Mouse (Mus musculus) hindbrain, embryonic 11.5 days (tissue): Measurements from ENCODE around the gene Hacd1. TPM values are rescaled to one million over a fixed set of nuclear protein-coding genes. Genes with fewer than 3 reads are reported as not detected.
A peak's percentile ranks its signal among the peaks of the same experiment; 100 is the strongest.

Experiments
- ATAC-seq: fragments of 200-750 bp; cut with Nextera tagmentation; 2 replicates; pipeline ENCODE4 v1.8.0; 2017; ENCODE audit warnings: mild to moderate bottlenecking, moderate TSS enrichment, moderate library complexity; ENCODE audit not compliant: low FRiP score
- DNase-seq: peaks from one replicate; pipeline ENCODE4 v3.0.0-alpha.2; 2015; ENCODE audit warnings: low spot score
- H3K27ac ChIP-seq: fragments of 300-500 bp; sonication (generic); 2 replicates; pipeline ENCODE4 v1.5.1; 2014; ENCODE audit warnings: mild to moderate bottlenecking, low read depth, low read length
- H3K27me3 ChIP-seq: fragments of 300-500 bp; sonication (generic); 2 replicates; pipeline ENCODE4 v1.6.1; 2014; ENCODE audit warnings: mild to moderate bottlenecking, low read length, moderate library complexity, mixed read lengths; ENCODE audit not compliant: control insufficient read depth, insufficient read depth
- H3K36me3 ChIP-seq: fragments of 300-500 bp; sonication (generic); 2 replicates; pipeline ENCODE4 v1.6.1; 2014; ENCODE audit warnings: mild to moderate bottlenecking, low read length, moderate library complexity, mixed read lengths; ENCODE audit not compliant: control insufficient read depth, insufficient read depth
- H3K4me1 ChIP-seq: fragments of 300-500 bp; sonication (generic); replicated peaks from 2 replicates; pipeline ENCODE4 v1.6.1; 2014; ENCODE audit warnings: low read length, mixed read lengths; ENCODE audit not compliant: control insufficient read depth, insufficient read depth
- H3K4me2 ChIP-seq: fragments of 300-500 bp; sonication (generic); replicated peaks from 2 replicates; pipeline ENCODE4 v1.6.1; 2014; ENCODE audit warnings: mild to moderate bottlenecking, low read depth, low read length
- H3K4me3 ChIP-seq: fragments of 300-500 bp; sonication (generic); 2 replicates; pipeline ENCODE4 v1.5.1; 2014; ENCODE audit warnings: low read depth, low read length
- H3K9ac ChIP-seq: fragments of 300-500 bp; sonication (generic); 2 replicates; pipeline ENCODE4 v1.6.1; 2014; ENCODE audit warnings: low read depth, low read length
- H3K9me3 ChIP-seq: fragments of 300-500 bp; sonication (generic); 2 replicates; pipeline ENCODE4 v1.6.1; 2016; ENCODE audit warnings: low read length; ENCODE audit not compliant: control insufficient read depth
- WGBS: fragments of 180-500 bp; shearing (Covaris S2); extraction: QIAGEN DNeasy Blood & Tissue Kit; methylation state at CpG from one replicate; pipeline ENCODE4 v1.1.7; 2014; 5-methylcytosine and 5-hydroxymethylcytosine counted together
- polyA plus RNA-seq: library from polyadenylated mRNA; unstranded; fragments of >200 nt; fragmentation: Nextera tagmentation; extraction: Ambion mirVana; gene quantifications from 2 replicates; pipeline ENCODE4 v1.2.1, GENCODE M21; 2014

Gene Hacd1
- polyA plus RNA-seq, 1 experiment from 2014 or later, result 50.9 TPM

DNA sequence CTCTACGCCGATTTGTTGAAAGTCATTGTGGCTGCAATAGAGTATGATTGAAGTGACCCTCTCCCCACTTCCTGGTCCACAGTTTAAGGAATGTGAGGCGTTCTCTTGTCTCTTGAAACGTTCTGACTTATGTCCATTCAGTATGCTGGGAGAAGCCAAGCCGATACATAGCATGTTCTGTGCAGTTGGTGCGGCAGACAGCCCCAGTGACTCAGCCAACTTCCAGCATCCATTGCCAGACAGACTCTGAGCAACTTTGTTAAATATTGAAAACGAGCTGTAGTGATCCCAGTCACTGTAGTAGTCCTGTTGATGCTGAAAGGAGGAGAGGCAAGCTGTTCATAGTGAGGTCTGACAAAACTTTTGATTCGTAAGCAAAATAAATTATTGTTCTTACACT is 14.5 kb upstream of the Hacd1 start:
- Histone ChIP-seq H3K4me2 (no peak overlapping the region), H3K9ac (no peak overlapping the region), H3K27ac (no peak overlapping the region), H3K27me3 (no peaks in the 10 kb centered on the region), H3K4me3 (no peak overlapping the region), H3K36me3 (no peaks in the 10 kb centered on the region), H3K4me1 (no peaks in the 10 kb centered on the region), H3K9me3 (no peaks in the 10 kb centered on the region)
- ATAC-seq, result no peak
- DNase-seq, result no peak
- WGBS, result 82% methylated on average over 8 of the region's 8 CpGs

DNA sequence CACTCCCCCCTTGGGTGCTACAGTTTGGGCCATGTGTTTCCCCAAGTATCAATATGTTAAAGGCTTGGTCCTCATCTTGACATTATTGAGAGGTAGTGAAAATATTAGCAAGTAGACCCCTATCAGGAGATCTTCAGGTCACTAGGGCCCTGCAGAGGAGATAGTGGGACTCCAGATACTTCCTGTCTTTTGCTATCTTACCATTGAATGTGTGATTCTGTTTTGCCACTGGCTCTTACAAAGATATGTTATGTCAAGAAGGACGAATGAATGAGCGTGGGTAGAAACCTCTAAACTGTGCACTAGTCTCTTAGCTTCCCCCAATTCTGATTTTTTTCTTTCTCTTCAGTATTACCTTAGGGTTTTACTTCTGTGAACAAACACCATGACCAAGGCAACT is 13.1 kb upstream of the Hacd1 start:
- H3K27me3 ChIP-seq, result no peaks in the 10 kb centered on the region
- H3K27ac ChIP-seq, result no peak overlapping the region
- H3K9ac ChIP-seq, result no peak overlapping the region
- H3K4me2 ChIP-seq, result no peak overlapping the region
- H3K4me3 ChIP-seq, result no peak overlapping the region
- H3K4me1 ChIP-seq, result no peaks in the 10 kb centered on the region
- no peak for ATAC-seq
- H3K36me3 ChIP-seq, result no peaks in the 10 kb centered on the region
- DNase-seq, result no peak
- 92% methylated on average over 2 of the region's 2 CpGs for WGBS
- H3K9me3 ChIP-seq, result no peaks in the 10 kb centered on the region

DNA sequence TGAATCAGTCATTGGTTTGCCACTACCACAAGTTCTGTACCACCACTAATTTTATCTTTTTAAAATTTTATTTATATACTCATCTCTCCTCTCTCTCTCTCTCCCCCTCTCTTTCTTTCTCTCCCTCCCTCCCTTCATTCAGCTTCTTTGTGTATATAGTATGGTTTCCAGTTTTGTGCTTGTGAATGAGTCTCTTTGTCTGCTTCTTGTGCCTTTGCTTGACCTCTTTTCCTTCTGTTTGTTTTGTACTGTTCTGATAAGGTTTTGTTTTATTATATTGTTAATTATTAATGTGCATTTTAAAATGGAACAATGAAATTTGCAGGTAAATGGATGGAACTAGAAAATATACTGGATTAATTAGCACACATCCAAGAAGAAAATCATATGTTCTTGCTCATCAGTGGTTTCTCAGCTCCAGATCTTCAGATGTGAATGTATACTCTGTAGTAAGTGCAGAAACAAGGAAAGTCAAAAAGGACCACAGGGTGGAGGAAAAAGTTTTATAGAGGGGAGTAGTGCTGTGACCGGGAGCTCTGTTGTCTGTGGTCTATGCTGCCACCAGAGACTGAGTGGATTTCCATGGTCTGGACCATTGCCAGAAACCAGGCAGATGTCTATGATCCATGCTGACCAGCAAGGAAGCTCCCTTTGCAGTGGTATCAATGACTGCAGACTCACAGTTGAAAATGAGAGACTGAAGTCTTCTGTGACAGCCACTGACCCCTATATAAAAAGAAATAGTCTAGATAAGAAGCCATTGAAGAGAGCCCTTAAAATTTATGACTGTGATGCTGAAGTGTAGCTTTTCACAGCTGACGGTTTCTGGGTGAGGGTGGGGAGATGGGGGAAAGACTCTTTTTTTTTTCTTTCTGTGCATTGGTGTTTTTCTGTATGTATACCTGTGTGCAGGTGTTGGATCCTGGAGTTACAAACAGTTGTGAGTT is 10.0 kb upstream of the Hacd1 start:
- Histone ChIP-seq H3K4me3 (no peak overlapping the region), H3K4me1 (no peaks in the 10 kb centered on the region), H3K9me3 (no peaks in the 10 kb centered on the region), H3K27me3 (no peaks in the 10 kb centered on the region), H3K9ac (no peak overlapping the region), H3K27ac (no peak overlapping the region), H3K4me2 (no peak overlapping the region), H3K36me3 (no peaks in the 10 kb centered on the region)
- DNase-seq (no peak), ATAC-seq (no peak)
- WGBS, result 80% methylated on average over 2 of the region's 2 CpGs

DNA sequence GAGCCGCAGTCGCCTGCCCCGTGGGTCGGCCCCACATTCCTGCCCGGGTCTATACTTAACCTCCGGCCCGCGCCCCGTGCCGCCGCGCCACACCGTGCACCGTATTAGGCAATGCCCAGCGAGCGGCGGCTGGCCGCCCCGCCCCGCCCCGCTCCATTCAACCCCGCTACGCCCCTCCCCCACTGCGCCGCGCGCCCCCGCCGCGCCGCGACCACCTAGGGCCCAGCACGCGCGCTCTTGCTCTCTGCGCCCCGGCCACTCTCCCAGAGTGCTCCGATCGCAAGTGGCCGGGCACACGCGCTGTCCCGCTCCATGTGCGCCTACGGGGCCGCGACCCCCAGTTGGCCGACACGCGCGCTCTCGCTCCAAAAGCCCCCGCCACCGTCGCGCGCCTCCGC is 768 bp downstream of the Hacd1 start:
- Histone ChIP-seq H3K9ac (peak overlapping the region; percentile 79), H3K4me1 (no peaks in the 10 kb centered on the region), H3K27me3 (no peaks in the 10 kb centered on the region), H3K9me3 (no peaks in the 10 kb centered on the region), H3K4me3 (peak overlapping the region; percentile 78), H3K36me3 (no peaks in the 10 kb centered on the region), H3K27ac (peak overlapping the region; percentile 88), H3K4me2 (peak overlapping the region; percentile 66)
- no peak for DNase-seq
- under 1% methylated on average over 48 of the region's 58 CpGs for WGBS
- peak; percentile 94 for ATAC-seq

DNA sequence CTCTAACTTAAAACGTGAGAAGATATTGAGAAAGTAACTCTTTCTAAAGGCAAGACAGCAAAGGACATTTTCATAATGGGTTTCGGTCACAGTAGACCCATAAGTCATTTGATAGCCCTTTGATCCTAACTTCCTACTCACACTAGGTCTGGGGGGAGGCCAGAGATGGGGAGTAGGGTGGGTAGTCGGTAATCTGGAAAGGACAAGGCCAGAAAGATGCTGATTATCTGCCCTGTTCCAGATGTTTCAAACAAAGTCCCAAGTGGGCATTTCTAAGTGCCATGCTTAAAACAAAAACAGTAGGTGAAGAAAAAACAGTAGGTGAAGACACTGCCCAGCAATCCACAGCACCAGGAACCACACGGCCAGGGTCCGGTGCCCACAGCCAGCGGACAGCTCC is 1.2 kb downstream of the Hacd1 start:
- peak overlapping the region; percentile 88 for H3K27ac ChIP-seq
- H3K4me1 ChIP-seq, result no peaks in the 10 kb centered on the region
- peak overlapping the region; percentile 66 for H3K4me2 ChIP-seq
- WGBS, result 5% methylated on average over 6 of the region's 6 CpGs
- DNase-seq, result no peak
- no peaks in the 10 kb centered on the region for H3K36me3 ChIP-seq
- H3K4me3 ChIP-seq, result peak overlapping the region; percentile 78
- peak; percentile 37 for ATAC-seq
- H3K9me3 ChIP-seq, result no peaks in the 10 kb centered on the region
- peak overlapping the region; percentile 79 for H3K9ac ChIP-seq
- H3K27me3 ChIP-seq, result no peaks in the 10 kb centered on the region

DNA sequence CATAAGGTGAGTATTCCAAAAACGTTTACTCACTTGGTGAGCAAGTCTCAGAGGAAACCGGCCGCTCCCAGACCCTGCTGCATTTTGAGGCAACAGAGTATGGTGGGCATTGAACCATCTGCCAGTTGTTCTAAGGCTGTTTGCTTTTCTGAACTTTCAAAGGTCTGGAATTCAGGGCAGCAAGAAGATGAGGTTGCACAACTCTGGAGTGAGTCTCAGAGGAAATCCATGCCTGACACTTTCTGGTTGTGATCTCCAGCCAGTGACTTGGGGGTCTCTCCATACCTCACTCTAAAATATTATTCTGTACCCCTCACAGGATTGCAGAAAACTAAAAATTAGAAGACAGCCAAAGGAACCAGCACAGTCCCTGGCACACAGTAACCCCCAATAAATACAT is 1.8 kb downstream of the Hacd1 start:
- ATAC-seq (no peak), DNase-seq (no peak)
- no peaks in the 10 kb centered on the region for H3K4me1 ChIP-seq
- no peak overlapping the region for H3K9ac ChIP-seq
- H3K4me3 ChIP-seq, result no peak overlapping the region
- no peak overlapping the region for H3K27ac ChIP-seq
- H3K36me3 ChIP-seq, result no peaks in the 10 kb centered on the region
- 45% methylated on average over 3 of the region's 3 CpGs for WGBS
- no peaks in the 10 kb centered on the region for H3K9me3 ChIP-seq
- no peak overlapping the region for H3K4me2 ChIP-seq
- no peaks in the 10 kb centered on the region for H3K27me3 ChIP-seq

DNA sequence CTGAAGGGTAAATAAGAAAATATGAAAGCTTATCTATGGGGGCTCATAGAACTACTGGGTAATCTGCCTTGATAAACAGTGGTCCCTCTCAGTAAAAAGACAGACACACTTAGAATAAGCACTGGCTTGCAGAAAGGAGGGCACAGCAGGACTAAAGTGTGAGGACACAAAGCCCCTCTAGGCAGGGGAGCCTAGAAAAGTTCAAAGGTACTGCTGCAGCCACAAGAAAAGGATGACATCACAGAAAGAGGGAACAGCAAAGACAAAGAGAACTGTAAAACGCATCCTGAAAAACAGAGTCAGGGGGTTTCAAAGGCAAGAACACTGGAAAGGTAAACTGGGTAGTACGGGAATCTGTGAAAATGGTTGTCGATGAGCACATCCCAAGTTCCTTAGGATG is 2.3 kb downstream of the Hacd1 start:
- no peaks in the 10 kb centered on the region for H3K36me3 ChIP-seq
- 45% methylated on average over 3 of the region's 3 CpGs for WGBS
- H3K4me2 ChIP-seq, result no peak overlapping the region
- H3K9me3 ChIP-seq, result no peaks in the 10 kb centered on the region
- ATAC-seq (no peak), DNase-seq (no peak)
- H3K4me3 ChIP-seq, result no peak overlapping the region
- H3K27ac ChIP-seq, result no peak overlapping the region
- H3K4me1 ChIP-seq, result no peaks in the 10 kb centered on the region
- no peak overlapping the region for H3K9ac ChIP-seq
- H3K27me3 ChIP-seq, result no peaks in the 10 kb centered on the region

DNA sequence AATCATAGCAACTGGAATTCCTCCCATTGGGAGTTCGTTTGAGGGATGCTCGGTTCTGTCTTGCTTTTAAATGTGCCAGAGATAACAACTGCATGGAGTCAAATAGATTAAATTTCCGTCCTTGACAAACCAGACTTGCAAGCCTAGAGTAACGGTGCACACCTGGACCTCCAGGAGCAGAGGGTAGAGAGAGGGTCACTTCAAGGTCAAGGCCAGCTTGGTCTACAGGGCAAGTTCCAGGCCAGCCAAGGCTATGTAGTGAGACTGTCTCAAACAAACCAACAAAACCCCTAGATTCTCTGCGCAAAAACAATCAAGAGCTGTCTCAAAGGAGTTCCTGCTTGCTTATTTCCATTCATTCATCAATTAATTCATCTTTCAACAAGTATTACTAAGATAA is 7.1 kb downstream of the Hacd1 start:
- Histone ChIP-seq H3K9me3 (no peaks in the 10 kb centered on the region), H3K4me2 (no peak overlapping the region), H3K27me3 (no peaks in the 10 kb centered on the region), H3K9ac (no peak overlapping the region), H3K4me3 (no peak overlapping the region), H3K27ac (no peak overlapping the region), H3K4me1 (no peaks in the 10 kb centered on the region), H3K36me3 (no peaks in the 10 kb centered on the region)
- 79% methylated on average over 5 of the region's 5 CpGs for WGBS
- ATAC-seq (no peak), DNase-seq (no peak)

DNA sequence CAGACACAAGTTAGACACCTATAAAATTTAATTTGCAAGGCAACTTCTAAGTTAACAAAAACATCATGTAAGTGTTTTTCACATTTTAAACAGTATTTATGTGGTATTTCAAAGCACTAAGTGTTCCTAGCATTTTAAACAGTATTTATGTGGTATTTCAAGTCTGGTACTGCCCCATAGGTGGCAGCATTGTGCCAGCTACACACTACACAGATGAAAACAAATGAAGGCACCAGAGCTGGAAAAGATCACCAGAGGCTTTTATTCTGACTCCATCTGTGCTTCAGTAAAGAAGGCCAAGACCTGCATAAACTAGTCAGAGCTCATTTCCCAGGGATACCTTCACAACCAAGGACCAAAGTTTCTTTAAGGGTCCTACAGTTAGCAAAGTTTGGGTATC is 7.6 kb downstream of the Hacd1 start:
- ATAC-seq, result peak; percentile 81
- DNase-seq, result peak; percentile 79
- H3K4me3 ChIP-seq, result no peak overlapping the region
- H3K4me1 ChIP-seq, result no peaks in the 10 kb centered on the region
- no peak overlapping the region for H3K4me2 ChIP-seq
- no peak overlapping the region for H3K27ac ChIP-seq
- H3K9me3 ChIP-seq, result no peaks in the 10 kb centered on the region
- no peaks in the 10 kb centered on the region for H3K27me3 ChIP-seq
- no peak overlapping the region for H3K9ac ChIP-seq
- no peaks in the 10 kb centered on the region for H3K36me3 ChIP-seq
